Mouse (Mus musculus) spleen, adult 2 months (tissue): ENCODE data around the gene Ltbr. TPM values are rescaled to one million over a fixed set of nuclear protein-coding genes. Genes with fewer than 3 reads are reported as not detected.
A peak's percentile ranks its signal among the peaks of the same experiment; 100 is the strongest.

Source experiments
- DNase-seq, 2 experiments: peaks; one replicate each; pipeline versions ENCODE4 v3.0.0 to v3.0.0-alpha.2; 2012 to 2021; ENCODE audit warnings: low spot score in 2 of 2, low read depth in 1 of 2
- H3K27ac ChIP-seq: fragments of 200-500 bp; 2 replicates; pipeline ENCODE4 v1.5.1; 2012; ENCODE audit warnings: low read length, inconsistent platforms; ENCODE audit not compliant: insufficient read depth
- H3K27me3 ChIP-seq: fragments of 200-500 bp; 2 replicates; pipeline ENCODE4 v1.6.1; 2012; ENCODE audit warnings: mild to moderate bottlenecking, moderate library complexity, low read length, inconsistent platforms; ENCODE audit not compliant: control insufficient read depth, insufficient read depth
- H3K36me3 ChIP-seq: fragments of 200-500 bp; 2 replicates; pipeline ENCODE4 v1.6.1; 2012; ENCODE audit warnings: mild to moderate bottlenecking, low read length, inconsistent platforms; ENCODE audit not compliant: control insufficient read depth, insufficient read depth
- H3K4me1 ChIP-seq: fragments of 200-500 bp; 2 replicates; pipeline ENCODE4 v1.6.1; 2011; ENCODE audit warnings: inconsistent platforms; ENCODE audit not compliant: control insufficient read depth, insufficient read depth, insufficient read length
- H3K4me3 ChIP-seq: fragments of 200-500 bp; 2 replicates; pipeline ENCODE4 v1.5.1; 2011; ENCODE audit warnings: mild to moderate bottlenecking, inconsistent platforms; ENCODE audit not compliant: insufficient read depth, insufficient read length; ENCODE audit errors: extremely low read depth
- CTCF ChIP-seq: fragments of 200-500 bp; IDR thresholded peaks from 2 replicates; pipeline ENCODE4 v1.5.1; 2011; ENCODE audit warnings: mild to moderate bottlenecking, inconsistent platforms; ENCODE audit not compliant: insufficient read depth, insufficient read length, insufficient replicate concordance; ENCODE audit errors: extremely low read depth
- POLR2A ChIP-seq: fragments of 200-500 bp; IDR thresholded peaks from 2 replicates; pipeline ENCODE4 v1.6.1; 2011; ENCODE audit warnings: low read depth, low read length, inconsistent platforms
- WGBS: fragments of 180-500 bp; shearing (Covaris S2); methylation state at CpG from one replicate; pipeline ENCODE4 v1.1.7; 2018; 5-methylcytosine and 5-hydroxymethylcytosine counted together
- polyA plus RNA-seq: library from polyadenylated mRNA; depleted of rRNA; stranded (reverse); fragments of >200 nt; gene quantifications from 2 replicates; pipeline ENCODE4 v1.2.3, GENCODE M21; 2012

Gene Ltbr
- polyA plus RNA-seq, 1 experiment: 22.8 TPM

DNA sequence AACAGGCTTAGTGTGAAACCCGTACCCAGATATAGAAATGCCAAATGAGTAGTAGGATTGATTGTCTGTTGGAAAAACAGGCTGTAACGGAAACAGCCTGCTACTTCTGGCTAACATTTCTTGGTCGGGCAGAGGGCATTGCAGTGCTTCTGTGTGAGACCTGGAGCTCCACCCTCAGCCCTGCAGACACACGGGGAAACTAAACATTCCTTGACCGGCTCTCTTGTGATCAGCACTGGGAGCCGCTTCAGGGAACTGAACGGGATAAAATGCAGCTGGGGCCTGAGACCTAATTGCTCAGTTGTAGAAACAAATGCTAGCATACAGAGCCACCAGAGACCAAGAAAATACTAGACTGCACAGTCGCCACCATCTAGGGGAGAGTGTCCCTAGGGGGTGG lies 42.6 kb upstream of the Ltbr start:
- Histone ChIP-seq H3K27ac (no peak overlapping the region), H3K4me1 (peaks cover 15% of the 10 kb centered on the region; the same call in 1 of the 2 replicates), H3K36me3 (no peaks in the 10 kb centered on the region; the same call in 1 of the 2 replicates), H3K27me3 (peaks cover 1% of the 10 kb centered on the region; the same call in 1 of the 2 replicates), H3K4me3 (no peak overlapping the region)
- TF ChIP-seq POLR2A: no peak
- TF ChIP-seq CTCF: no peak
- 70% methylated on average over 8 of the region's 8 CpGs for WGBS
- no peak for DNase-seq

DNA sequence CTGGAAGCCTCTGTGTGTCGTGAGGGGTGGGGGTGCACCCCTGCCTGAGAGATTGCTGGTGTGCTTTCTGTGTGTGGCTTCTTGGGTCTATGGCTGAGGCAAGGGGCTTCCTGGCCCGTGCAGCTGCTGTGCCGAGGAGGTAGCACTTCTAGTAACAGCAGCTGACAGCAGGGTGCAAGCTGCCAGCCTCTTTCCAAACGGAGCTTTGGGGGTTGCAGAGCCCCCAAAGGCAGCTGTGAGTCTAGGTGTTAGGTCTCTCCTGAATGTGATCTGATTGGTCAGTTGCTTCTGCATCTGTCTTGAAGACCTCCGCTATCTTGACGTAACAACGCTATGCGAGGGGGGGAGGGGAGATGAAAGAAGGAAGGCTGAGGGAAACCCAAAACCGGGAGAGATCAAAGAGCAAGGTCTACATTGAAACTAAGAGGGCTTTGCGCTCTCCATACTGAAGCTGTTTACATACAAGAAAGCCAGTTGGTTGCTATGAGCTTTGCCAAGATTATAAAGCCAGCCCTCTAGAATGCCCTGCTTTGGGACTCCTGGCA lies 41.6 kb upstream of the Ltbr start:
- Histone ChIP-seq H3K4me1 (peaks cover 15% of the 10 kb centered on the region; the same call in 1 of the 2 replicates), H3K36me3 (no peaks in the 10 kb centered on the region; the same call in 1 of the 2 replicates), H3K27ac (peak overlapping the region; percentile 52; the same call in 1 of the 2 replicates), H3K4me3 (peak overlapping the region; percentile 11; the same call in 1 of the 2 replicates), H3K27me3 (peaks cover 1% of the 10 kb centered on the region; the same call in 1 of the 2 replicates)
- no peak for DNase-seq
- WGBS: 11% methylated on average over 10 of the region's 10 CpGs
- TF ChIP-seq CTCF: no peak
- no peak for TF ChIP-seq POLR2A

- 32% methylated on average over 14 of the region's 14 CpGs for WGBS
- peaks cover 3% of the 10 kb centered on the region; the same call in 1 of the 2 replicates for H3K27me3 ChIP-seq
- H3K4me3 ChIP-seq: no peak overlapping the region; the same call in 1 of the 2 replicates
- TF ChIP-seq POLR2A (no peak), CTCF (no peak)
- peaks cover 15% of the 10 kb centered on the region; the same call in 1 of the 2 replicates for H3K4me1 ChIP-seq
- no peak for DNase-seq
- peak overlapping the region; percentile 52 for H3K27ac ChIP-seq
- no peaks in the 10 kb centered on the region; the same call in 1 of the 2 replicates for H3K36me3 ChIP-seq
These were observed 40.9 kb upstream of the Ltbr start for GRCm38 (mm10) chr6:125354352-125355151.

DNA sequence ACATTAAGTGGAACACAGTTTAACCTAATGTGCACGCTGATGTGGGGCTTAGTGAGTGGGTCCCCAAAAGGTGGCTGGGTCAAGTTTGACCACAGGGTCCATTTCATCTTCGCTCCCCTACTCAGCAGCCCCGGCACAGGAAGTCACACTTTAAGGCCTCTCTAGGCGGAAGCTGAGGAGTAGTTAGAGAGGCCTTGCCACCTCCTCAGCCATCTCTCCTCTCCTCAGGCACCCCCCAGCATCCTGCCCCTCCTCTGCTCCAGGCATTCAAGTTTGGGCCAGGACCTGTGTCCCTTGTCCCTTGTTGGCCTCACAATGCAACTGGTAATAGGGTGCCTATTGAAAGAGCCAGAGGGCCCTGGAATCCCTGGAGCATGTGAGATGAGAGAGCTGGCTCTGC lies 40.0 kb upstream of the Ltbr start:
- Histone ChIP-seq H3K27me3 (peaks cover 4% of the 10 kb centered on the region; the same call in 1 of the 2 replicates), H3K4me1 (peaks cover 18% of the 10 kb centered on the region; the same call in 1 of the 2 replicates), H3K27ac (peak overlapping the region; percentile 61), H3K36me3 (no peaks in the 10 kb centered on the region; the same call in 1 of the 2 replicates), H3K4me3 (no peak overlapping the region)
- 15% methylated on average over 4 of the region's 4 CpGs for WGBS
- TF ChIP-seq CTCF: no peak
- no peak for TF ChIP-seq POLR2A
- DNase-seq: no peak

GRCm38 (mm10) chr6:125353221-125353620 lies 39.5 kb upstream of the Ltbr start:
- no peak overlapping the region for H3K4me3 ChIP-seq
- peak overlapping the region; percentile 61 for H3K27ac ChIP-seq

DNA sequence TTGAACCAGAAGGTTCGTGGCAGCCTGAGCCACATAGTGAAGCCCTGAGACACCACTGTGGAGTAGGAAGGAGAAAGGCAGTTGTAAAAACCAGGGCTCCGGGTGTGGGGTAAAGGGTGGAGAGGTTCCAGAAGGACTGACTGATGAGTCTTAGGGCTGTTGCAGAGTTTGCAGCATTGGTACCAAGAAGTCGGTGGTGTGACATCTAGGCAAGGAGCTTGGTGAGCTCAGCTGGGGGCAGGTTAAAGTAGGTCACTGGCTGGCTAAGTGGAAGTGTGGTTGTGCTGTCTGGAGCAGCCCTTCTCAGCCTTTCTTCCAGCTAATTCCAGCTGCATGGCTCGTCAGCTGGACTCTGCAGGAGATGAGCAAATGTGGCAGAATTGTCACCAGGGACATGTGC lies 39.1 kb upstream of the Ltbr start:
- 41% methylated on average over 4 of the region's 4 CpGs for WGBS
- no peak overlapping the region for H3K4me3 ChIP-seq
- peaks cover 18% of the 10 kb centered on the region; the same call in 1 of the 2 replicates for H3K4me1 ChIP-seq
- DNase-seq: no peak
- TF ChIP-seq POLR2A (no peak), CTCF (no peak)
- peak overlapping the region; percentile 61 for H3K27ac ChIP-seq
- H3K27me3 ChIP-seq: peaks cover 4% of the 10 kb centered on the region; the same call in 1 of the 2 replicates
- H3K36me3 ChIP-seq: no peaks in the 10 kb centered on the region; the same call in 1 of the 2 replicates

More at GRCm38 (mm10) chr6:125353221-125353620, 39.5 kb upstream of the Ltbr start:
- Histone ChIP-seq H3K4me1 (peaks cover 18% of the 10 kb centered on the region; the same call in 1 of the 2 replicates), H3K27me3 (peaks cover 4% of the 10 kb centered on the region; the same call in 1 of the 2 replicates), H3K36me3 (no peaks in the 10 kb centered on the region; the same call in 1 of the 2 replicates)
- WGBS: 34% methylated on average over 11 of the region's 11 CpGs
- TF ChIP-seq CTCF (no peak), POLR2A (no peak)
- DNase-seq: no peak
